In genomic region chr17:79661387-79661786, GRCm38 (mm10) we compare ENCODE assay signal across 9 mouse cellular contexts. TPM values are rescaled to one million over a fixed set of nuclear protein-coding genes. Genes with fewer than 3 reads are reported as not detected.
A peak's percentile ranks its signal among the peaks of the same experiment; 100 is the strongest.
DNase-seq lines count a peak whose midpoint lies in the region; ATAC-seq and TF ChIP-seq lines count a peak whose summit lies in the region.
"Had no signal": no experiment of that assay in that cellular context is flagged by ENCODE, and none has a peak within 500 bp of the region (broad histone marks: within the 10 kb centered on the region; RNA-seq: fewer than 3 reads in every experiment).

No protein-coding gene starts in this region.

- no peaks in the 10 kb centered on the region for H3K27me3 ChIP-seq in E14TG2a.4 (ENCODE audit: insufficient read depth, low read length)
- H3K27me3 ChIP-seq in lung, embryonic 16.5 days (ENCODE audit: control insufficient read depth, insufficient read depth, low read depth, low read length), result no peaks in the 10 kb centered on the region

- peak; percentile 85 for ATAC-seq in lung, embryonic 16.5 days (ENCODE audit: low read depth)

- peak; percentile 82 for TF ChIP-seq CTCF in E14TG2a.4 (conservative IDR thresholded peaks at IDR 0.05; ENCODE audit: low read length)

- H3K9me3 ChIP-seq in E14TG2a.4 (ENCODE audit: low read length), result peaks cover 7% of the 10 kb centered on the region
- H3K9me3 ChIP-seq in lung, embryonic 16.5 days (ENCODE audit: control insufficient read depth, low read length), result no peaks in the 10 kb centered on the region
- H3K9me3 ChIP-seq: limb, embryonic 15.5 days had no signal

- H3K36me3 ChIP-seq in E14TG2a.4 (ENCODE audit: insufficient read depth, low read length), result 0 out of 2 replicates have a peak, but pooled peaks cover 5% of the 10 kb centered on the region
- H3K36me3 ChIP-seq in lung, embryonic 16.5 days (ENCODE audit: control insufficient read depth, insufficient read depth, low read length), result no peaks in the 10 kb centered on the region
- H3K36me3 ChIP-seq: limb, embryonic 15.5 days had no signal

- H3K4me2 ChIP-seq in lung, embryonic 16.5 days (ENCODE audit: low read depth, low read length), result peak overlapping the region; percentile 19; the same call in 1 of the 2 replicates
- H3K4me2 ChIP-seq: limb, embryonic 15.5 days had no signal

- no peak overlapping the region for H3K4me3 ChIP-seq in E14TG2a.4 (replicated peaks; ENCODE audit: low read length)
- H3K4me3 ChIP-seq in lung, embryonic 16.5 days (ENCODE audit: low read length), result no peak overlapping the region
- H3K4me3 ChIP-seq: limb, embryonic 15.5 days had no signal

- DNase-seq in 416B (ENCODE audit: low read depth), result peak; percentile 39
- DNase-seq in c-Kit-positive CD71-positive TER-119-positive erythroid progenitor cells, embryonic 14.5 days (ENCODE audit: low spot score), result peak; percentile 44
- peak; percentile 68 to 80 for DNase-seq in frontal cortex, postnatal 36 days (ENCODE audit: low spot score in 2 of 2)
- peak; percentile 28 to 78 for DNase-seq in layer of hippocampus, adult 18-20 months (ENCODE audit: low spot score in 2 of 2)
- peak; percentile 87 for DNase-seq in right cerebral cortex, postnatal 4 days
- no peak for DNase-seq in Muller cell, postnatal 12 days (ENCODE audit: inconsistent ontology term)

- H3K4me1 ChIP-seq in E14TG2a.4 (replicated peaks; ENCODE audit: low read depth, low read length), result peaks cover 17% of the 10 kb centered on the region
- peaks cover 2% of the 10 kb centered on the region; the same call in 1 of the 2 replicates for H3K4me1 ChIP-seq in lung, embryonic 16.5 days (replicated peaks; ENCODE audit: control insufficient read depth, insufficient read depth, low read length)

- H3K27ac ChIP-seq in lung, embryonic 16.5 days (ENCODE audit: low read length), result peak overlapping the region; percentile 41; the same call in 1 of the 2 replicates
- H3K27ac ChIP-seq: limb, embryonic 15.5 days had no signal

- no peak overlapping the region for H3K9ac ChIP-seq in lung, embryonic 16.5 days (ENCODE audit: low read length)
- H3K9ac ChIP-seq: limb, embryonic 15.5 days had no signal

- WGBS in lung, embryonic 16.5 days, result 22% methylated on average over 7 of the region's 7 CpGs

RNA-seq across cellular contexts. Expression of gene Rmdn2, which starts 49.7 kb away (rescaled TPM):
- total RNA-seq in layer of hippocampus, adult 18-20 months (2021), result 1 to 10 TPM; 8.2 to 9.3 TPM
- polyA plus RNA-seq in lung, embryonic 16.5 days (2015; fragmentation: Nextera tagmentation; extraction: Ambion mirVana), result 31.4 and 33.6 TPM in 2 replicates

RNA-seq across cellular contexts. Expression of gene Cyp1b1, which starts 53.5 kb away (rescaled TPM):
- total RNA-seq in layer of hippocampus, adult 18-20 months (2021), result 1 to 10 TPM; 2.7 to 3.3 TPM
- polyA plus RNA-seq in lung, embryonic 16.5 days (2015; fragmentation: Nextera tagmentation; extraction: Ambion mirVana), result 5.1 and 5.3 TPM in 2 replicates
